In genomic region chr5:24605980-24606665, GRCm38 (mm10) we compare ENCODE assay signal across 11 mouse cellular contexts. TPM values are rescaled to one million over a fixed set of nuclear protein-coding genes. Genes with fewer than 3 reads are reported as not detected.
A peak's percentile ranks its signal among the peaks of the same experiment; 100 is the strongest.
DNase-seq lines count a peak whose midpoint lies in the region; ATAC-seq lines count a peak whose summit lies in the region.
"Had no signal": no experiment of that assay in that cellular context is flagged by ENCODE, and none has a peak within 500 bp of the region (broad histone marks: within the 10 kb centered on the region; RNA-seq: fewer than 3 reads in every experiment).

No protein-coding gene starts in this region.

- no peaks in the 10 kb centered on the region for H3K27me3 ChIP-seq in lung, embryonic 15.5 days
- H3K27me3 ChIP-seq in limb, embryonic 11.5 days (ENCODE audit: control insufficient read depth, insufficient read depth, low read length), result no peaks in the 10 kb centered on the region
- H3K27me3 ChIP-seq in stomach, embryonic 15.5 days (replicated peaks), result no peaks in the 10 kb centered on the region

- peak overlapping the region; percentile 33 for H3K9ac ChIP-seq in lung, embryonic 15.5 days
- peak overlapping the region; percentile 85 for H3K9ac ChIP-seq in limb, embryonic 11.5 days (ENCODE audit: low read length)
- no peak overlapping the region for H3K9ac ChIP-seq in stomach, embryonic 15.5 days

- no peaks in the 10 kb centered on the region for H3K36me3 ChIP-seq in lung, embryonic 15.5 days
- H3K36me3 ChIP-seq in limb, embryonic 11.5 days (ENCODE audit: control insufficient read depth, insufficient read depth, low read length), result no peaks in the 10 kb centered on the region
- no peaks in the 10 kb centered on the region for H3K36me3 ChIP-seq in stomach, embryonic 15.5 days

- 22% methylated on average over 14 of the region's 14 CpGs for WGBS in lung, embryonic 15.5 days
- WGBS in limb, embryonic 11.5 days, result 23% methylated on average over 14 of the region's 14 CpGs
- WGBS in stomach, embryonic 15.5 days, result 25% methylated on average over 14 of the region's 14 CpGs

- H3K4me3 ChIP-seq in lung, embryonic 15.5 days, result peak overlapping the region; percentile 84; the same call in 1 of the 2 replicates
- no peak overlapping the region for H3K4me3 ChIP-seq in limb, embryonic 11.5 days (ENCODE audit: low read depth, low read length)
- no peak overlapping the region for H3K4me3 ChIP-seq in stomach, embryonic 15.5 days (replicated peaks)
- H3K4me3 ChIP-seq: erythroblast, embryonic 14.5 days had no signal

- H3K4me1 ChIP-seq in lung, embryonic 15.5 days, result peaks cover 42% of the 10 kb centered on the region
- H3K4me1 ChIP-seq in limb, embryonic 11.5 days (ENCODE audit: control insufficient read depth, insufficient read depth, low read length), result peaks cover 43% of the 10 kb centered on the region
- H3K4me1 ChIP-seq in stomach, embryonic 15.5 days, result peaks cover 35% of the 10 kb centered on the region

- peak overlapping the region; percentile 70 for H3K4me2 ChIP-seq in lung, embryonic 15.5 days
- peak overlapping the region; percentile 68 for H3K4me2 ChIP-seq in limb, embryonic 11.5 days (ENCODE audit: low read depth, severe bottlenecking)
- H3K4me2 ChIP-seq in stomach, embryonic 15.5 days, result peak overlapping the region; percentile 91

- peak; percentile 32 to 33 for DNase-seq in cerebellum, postnatal 14 days
- no peak for DNase-seq in cerebellum, adult 8-10 months
- no peak for DNase-seq in lung, postnatal 25 days (ENCODE audit: low spot score)
- DNase-seq in limb, embryonic 11.5 days (ENCODE audit: low spot score), result no peak
- DNase-seq in left cerebral cortex, adult 11 months (ENCODE audit: low spot score), result no peak
- DNase-seq in gastrocnemius, postnatal 10 days, result no peak

- peak overlapping the region; percentile 98; the same call in 1 of the 2 replicates for H3K27ac ChIP-seq in lung, embryonic 15.5 days
- peak overlapping the region; percentile 42; the same call in 1 of the 2 replicates for H3K27ac ChIP-seq in limb, embryonic 11.5 days (replicated peaks; ENCODE audit: low read depth, low read length)
- no peak overlapping the region for H3K27ac ChIP-seq in stomach, embryonic 15.5 days

- ATAC-seq in lung, embryonic 15.5 days (ENCODE audit: borderline replicate concordance, extremely low read depth, low FRiP score, low TSS enrichment), result no peak
- ATAC-seq in limb, embryonic 11.5 days (ENCODE audit: insufficient number of reproducible peaks, low FRiP score, low TSS enrichment, low read depth), result no peak
- no peak for ATAC-seq in stomach, embryonic 15.5 days (ENCODE audit: insufficient read depth, low FRiP score, low read depth)

- no peaks in the 10 kb centered on the region for H3K9me3 ChIP-seq in lung, embryonic 15.5 days
- H3K9me3 ChIP-seq in limb, embryonic 11.5 days (ENCODE audit: control insufficient read depth, low read length), result no peaks in the 10 kb centered on the region
- H3K9me3 ChIP-seq in stomach, embryonic 15.5 days, result no peaks in the 10 kb centered on the region

RNA-seq across cellular contexts. Expression of gene Smarcd3, which starts 18.1 kb away (rescaled TPM):
- 28.5 and 29.7 TPM in 2 replicates for polyA plus RNA-seq in lung, embryonic 15.5 days (2015; fragmentation: Nextera tagmentation; extraction: Ambion mirVana)
- 44.2 and 44.7 TPM in 2 replicates for polyA plus RNA-seq in limb, embryonic 11.5 days (2014; fragmentation: Nextera tagmentation; extraction: Ambion mirVana)
- polyA plus RNA-seq in stomach, embryonic 15.5 days (2015; fragmentation: Nextera tagmentation; extraction: Ambion mirVana), result 22.2 and 25.1 TPM in 2 replicates
- 100 to 1,000 TPM; 122 to 132 TPM for total RNA-seq in gastrocnemius, postnatal 10 days (2021)
- polyA plus RNA-seq: erythroblast, embryonic 14.5 days had no signal

RNA-seq across cellular contexts. Expression of gene Chpf2, which starts 19.6 kb away (rescaled TPM):
- 21.7 and 21.8 TPM in 2 replicates for polyA plus RNA-seq in lung, embryonic 15.5 days (2015; fragmentation: Nextera tagmentation; extraction: Ambion mirVana)
- polyA plus RNA-seq in limb, embryonic 11.5 days (2014; fragmentation: Nextera tagmentation; extraction: Ambion mirVana), result 8.1 and 9.0 TPM in 2 replicates
- polyA plus RNA-seq in stomach, embryonic 15.5 days (2015; fragmentation: Nextera tagmentation; extraction: Ambion mirVana), result 18.6 and 21.2 TPM in 2 replicates
- 10 to 100 TPM; 19.6 to 29.4 TPM for total RNA-seq in gastrocnemius, postnatal 10 days (2021)

RNA-seq across cellular contexts. Expression of gene Abcf2, which starts 28.9 kb away (rescaled TPM):
- 108 and 110 TPM in 2 replicates for polyA plus RNA-seq in lung, embryonic 15.5 days (2015; fragmentation: Nextera tagmentation; extraction: Ambion mirVana)
- 149 and 155 TPM in 2 replicates for polyA plus RNA-seq in limb, embryonic 11.5 days (2014; fragmentation: Nextera tagmentation; extraction: Ambion mirVana)
- 85.9 and 90.0 TPM in 2 replicates for polyA plus RNA-seq in stomach, embryonic 15.5 days (2015; fragmentation: Nextera tagmentation; extraction: Ambion mirVana)
- 10 to 100 TPM; 66.4 to 74.0 TPM for total RNA-seq in gastrocnemius, postnatal 10 days (2021)

RNA-seq across cellular contexts. Expression of gene 4931409K22Rik, which starts 49.5 kb away (rescaled TPM):
- not detected in 2 replicates for polyA plus RNA-seq in lung, embryonic 15.5 days (2015; fragmentation: Nextera tagmentation; extraction: Ambion mirVana)
- not detected in 2 replicates for polyA plus RNA-seq in limb, embryonic 11.5 days (2014; fragmentation: Nextera tagmentation; extraction: Ambion mirVana)
- 0.14 and 0.24 TPM in 2 replicates for polyA plus RNA-seq in stomach, embryonic 15.5 days (2015; fragmentation: Nextera tagmentation; extraction: Ambion mirVana)
- not detected for total RNA-seq in gastrocnemius, postnatal 10 days (2021)
- total RNA-seq: layer of hippocampus, postnatal 10 days had no signal
- polyA plus RNA-seq: C2C12; erythroblast, embryonic 14.5 days had no signal

Comparison
In these comparisons a context has a peak if more than half of its experiments do, and no peak if none do; other contexts are left out.
1. DNase-seq: peak in cerebellum, postnatal 14 days (2 of 2); none in cerebellum, adult 8-10 months (single experiment), lung, postnatal 25 days (single experiment), limb, embryonic 11.5 days (single experiment), left cerebral cortex, adult 11 months (single experiment) and gastrocnemius, postnatal 10 days (single experiment).
2. Peak in every context shown above with its lines, with median percentiles within 50 percentile points of each other: H3K4me2 ChIP-seq.